Mouse (Mus musculus) heart, adult 2 months (tissue): ENCODE data around the gene Tubgcp2.

Experiments used
- CTCF ChIP-seq: fragments of 200-600 bp; IDR thresholded peaks from 2 replicates; pipeline ENCODE4 v1.8.1; 2022; ENCODE audit warnings: antibody characterized with exemption, mild to moderate bottlenecking, moderate library complexity
- EP300 ChIP-seq: fragments of 200-500 bp; IDR thresholded peaks from 2 replicates; pipeline ENCODE4 v1.6.1; 2011; ENCODE audit warnings: low read depth, low read length, control low read depth; ENCODE audit not compliant: insufficient read depth
- POLR2A ChIP-seq: fragments of 200-500 bp; IDR thresholded peaks from 2 replicates; pipeline ENCODE4 v1.6.1; 2011; ENCODE audit warnings: mild to moderate bottlenecking, low read depth, low read length, control low read depth; ENCODE audit not compliant: insufficient read depth

- TF ChIP-seq POLR2A (no peak), CTCF (no peak), EP300 (no peak)
These were observed 44.2 kb upstream of the Tubgcp2 start for GRCm38 (mm10) chr7:140080503-140081156.
